Comparison of ENCODE assay signal across 7 mouse cellular contexts in genomic region chrX:36327491-36328255, GRCm38 (mm10). TPM values are rescaled to one million over a fixed set of nuclear protein-coding genes. Genes with fewer than 3 reads are reported as not detected.
DNase-seq lines count a peak whose midpoint lies in the region; ATAC-seq and TF ChIP-seq lines count a peak whose summit lies in the region.

No protein-coding gene starts in this region.

- peak overlapping the region; percentile 76 for H3K4me2 ChIP-seq in forebrain, postnatal 0 days (ENCODE audit: low read depth)
- peak overlapping the region; percentile 72 for H3K4me2 ChIP-seq in hindbrain, postnatal 0 days (ENCODE audit: low read depth, low read length)
- peak overlapping the region; percentile 80 for H3K4me2 ChIP-seq in limb, embryonic 13.5 days (replicated peaks)
- H3K4me2 ChIP-seq in stomach, embryonic 16.5 days (ENCODE audit: low read depth, low read length): peak overlapping the region; percentile 77

- peak overlapping the region; percentile 41 for H3K4me3 ChIP-seq in forebrain, postnatal 0 days (ENCODE audit: low read depth, low read length)
- H3K4me3 ChIP-seq in hindbrain, postnatal 0 days (ENCODE audit: low read length): peak overlapping the region; percentile 44
- peak overlapping the region; percentile 47 for H3K4me3 ChIP-seq in limb, embryonic 13.5 days
- peak overlapping the region; percentile 57 for H3K4me3 ChIP-seq in midbrain, embryonic 10.5 days
- peak overlapping the region; percentile 47 for H3K4me3 ChIP-seq in stomach, embryonic 16.5 days (replicated peaks; ENCODE audit: low read length)

- DNase-seq in adrenal gland, adult 18-20 months (ENCODE audit: low spot score in 2 of 2): peak; percentile 8 to 36
- DNase-seq in cerebellum, adult 11-12 months: peak; percentile 71
- no peak for DNase-seq in forebrain, postnatal 0 days
- peak; percentile 34 for DNase-seq in hindbrain, postnatal 0 days (ENCODE audit: low spot score)
- peak; percentile 37 for DNase-seq in midbrain, embryonic 10.5 days (ENCODE audit: low spot score)

- no peaks in the 10 kb centered on the region for H3K9me3 ChIP-seq in forebrain, postnatal 0 days (ENCODE audit: low read length)
- H3K9me3 ChIP-seq in hindbrain, postnatal 0 days (ENCODE audit: low read length): no peaks in the 10 kb centered on the region
- no peaks in the 10 kb centered on the region for H3K9me3 ChIP-seq in limb, embryonic 13.5 days
- H3K9me3 ChIP-seq in midbrain, embryonic 10.5 days (replicated peaks): no peaks in the 10 kb centered on the region; the same call in 1 of the 2 replicates
- no peaks in the 10 kb centered on the region; the same call in 1 of the 2 replicates for H3K9me3 ChIP-seq in stomach, embryonic 16.5 days (replicated peaks; ENCODE audit: control insufficient read depth, low read length)

- no peaks in the 10 kb centered on the region for H3K27me3 ChIP-seq in forebrain, postnatal 0 days (ENCODE audit: insufficient read depth, low read length)
- no peaks in the 10 kb centered on the region; the same call in 1 of the 2 replicates for H3K27me3 ChIP-seq in hindbrain, postnatal 0 days (ENCODE audit: insufficient read depth, low read length)
- peaks cover 67% of the 10 kb centered on the region for H3K27me3 ChIP-seq in limb, embryonic 13.5 days
- H3K27me3 ChIP-seq in midbrain, embryonic 10.5 days (ENCODE audit: low read depth, poor library complexity, severe bottlenecking): peaks cover 68% of the 10 kb centered on the region
- peaks cover 9% of the 10 kb centered on the region for H3K27me3 ChIP-seq in stomach, embryonic 16.5 days (ENCODE audit: control insufficient read depth, insufficient read depth, low read length)

- 25% methylated on average over 20 of the region's 20 CpGs for WGBS in forebrain, postnatal 0 days
- WGBS in hindbrain, postnatal 0 days: 25% methylated on average over 18 of the region's 20 CpGs
- 11% methylated on average over 20 of the region's 20 CpGs for WGBS in limb, embryonic 13.5 days
- WGBS in midbrain, embryonic 10.5 days: 17% methylated on average over 17 of the region's 20 CpGs
- 18% methylated on average over 20 of the region's 20 CpGs for WGBS in stomach, embryonic 16.5 days

- no peaks in the 10 kb centered on the region for H3K4me1 ChIP-seq in forebrain, postnatal 0 days (ENCODE audit: insufficient read depth)
- H3K4me1 ChIP-seq in hindbrain, postnatal 0 days (ENCODE audit: insufficient read depth, low read length): no peaks in the 10 kb centered on the region
- no peaks in the 10 kb centered on the region for H3K4me1 ChIP-seq in limb, embryonic 13.5 days
- H3K4me1 ChIP-seq in midbrain, embryonic 10.5 days: peaks cover 15% of the 10 kb centered on the region
- no peaks in the 10 kb centered on the region for H3K4me1 ChIP-seq in stomach, embryonic 16.5 days (ENCODE audit: control insufficient read depth, insufficient read depth, low read length)

- no peak overlapping the region for H3K9ac ChIP-seq in forebrain, postnatal 0 days
- H3K9ac ChIP-seq in hindbrain, postnatal 0 days (replicated peaks; ENCODE audit: low read length): no peak overlapping the region
- H3K9ac ChIP-seq in limb, embryonic 13.5 days: no peak overlapping the region
- no peak overlapping the region for H3K9ac ChIP-seq in stomach, embryonic 16.5 days (ENCODE audit: low read length)

- H3K27ac ChIP-seq in forebrain, postnatal 0 days (ENCODE audit: low read depth, low read length): no peak overlapping the region
- no peak overlapping the region for H3K27ac ChIP-seq in hindbrain, postnatal 0 days
- no peak overlapping the region for H3K27ac ChIP-seq in limb, embryonic 13.5 days
- no peak overlapping the region for H3K27ac ChIP-seq in midbrain, embryonic 10.5 days (replicated peaks)
- no peak overlapping the region for H3K27ac ChIP-seq in stomach, embryonic 16.5 days (ENCODE audit: low read length)

- no peaks in the 10 kb centered on the region for H3K36me3 ChIP-seq in forebrain, postnatal 0 days (ENCODE audit: insufficient read depth)
- no peaks in the 10 kb centered on the region for H3K36me3 ChIP-seq in hindbrain, postnatal 0 days (ENCODE audit: insufficient read depth, low read length)
- H3K36me3 ChIP-seq in limb, embryonic 13.5 days: no peaks in the 10 kb centered on the region
- H3K36me3 ChIP-seq in midbrain, embryonic 10.5 days: no peaks in the 10 kb centered on the region
- no peaks in the 10 kb centered on the region for H3K36me3 ChIP-seq in stomach, embryonic 16.5 days (ENCODE audit: control insufficient read depth, insufficient read depth, low read length)

- TF ChIP-seq CTCF in forebrain, postnatal 0 days (IDR thresholded peaks at IDR 0.05; ENCODE audit: low read depth): peak; percentile 35
- TF ChIP-seq CTCF in hindbrain, postnatal 0 days (IDR thresholded peaks at IDR 0.05; ENCODE audit: low read depth): peak; percentile 33; the same call in 1 of the 2 replicates

- ATAC-seq in forebrain, postnatal 0 days: peak; percentile 46; the same call in 1 of the 2 replicates
- ATAC-seq in hindbrain, postnatal 0 days: 0 out of 2 replicates have a peak, but pooled peaks have one; percentile 24
- ATAC-seq in limb, embryonic 13.5 days (ENCODE audit: low FRiP score, low read depth): no peak
- no peak for ATAC-seq in stomach, embryonic 16.5 days (ENCODE audit: insufficient read depth, low FRiP score)

RNA-seq across cellular contexts. Expression of gene Lonrf3, which starts 0.5 kb away (rescaled TPM):
- total RNA-seq in adrenal gland, adult 18-20 months (2021): 1 to 10 TPM; 5.8 to 6.4 TPM
- total RNA-seq in forebrain, postnatal 0 days (2014; rRNA removed): 6.2 and 11.3 TPM in 2 replicates
- polyA plus RNA-seq in forebrain, postnatal 0 days (2015; fragmentation: Nextera tagmentation; extraction: Ambion mirVana): 0.36 and 0.64 TPM in 2 replicates
- 9.9 and 10.8 TPM in 2 replicates for total RNA-seq in hindbrain, postnatal 0 days (2014; rRNA removed)
- 0.91 and 1.1 TPM in 2 replicates for polyA plus RNA-seq in hindbrain, postnatal 0 days (2015; fragmentation: Nextera tagmentation; extraction: Ambion mirVana)
- polyA plus RNA-seq in limb, embryonic 13.5 days (2015; fragmentation: Nextera tagmentation; extraction: Ambion mirVana): 0.17 and 0.27 TPM in 2 replicates
- polyA plus RNA-seq in midbrain, embryonic 10.5 days (2016; fragmentation: Nextera tagmentation; extraction: Ambion mirVana): 0.84 and 0.88 TPM in 2 replicates
- polyA plus RNA-seq in stomach, embryonic 16.5 days (2015; fragmentation: Nextera tagmentation; extraction: Ambion mirVana): 0.22 and 0.58 TPM in 2 replicates

Comparison
In these comparisons a context has a peak if more than half of its experiments do, and no peak if none do; other contexts are left out.
1. ATAC-seq: peak in forebrain, postnatal 0 days (single experiment) and hindbrain, postnatal 0 days (single experiment); none in limb, embryonic 13.5 days (single experiment) and stomach, embryonic 16.5 days (single experiment).
2. Peak in every context shown above with its lines, with median percentiles within 50 percentile points of each other: H3K4me2 ChIP-seq and H3K4me3 ChIP-seq.